Mouse (Mus musculus): ENCODE results near the gene P2rx4.

The P2rx4 gene

GRCm38 (mm10) chr5:122756680-122757079 is 49.3 kb downstream of the P2rx4 start:
- in situ Hi-C loops (cut with MboI, MseI): no loop called here

DNA sequence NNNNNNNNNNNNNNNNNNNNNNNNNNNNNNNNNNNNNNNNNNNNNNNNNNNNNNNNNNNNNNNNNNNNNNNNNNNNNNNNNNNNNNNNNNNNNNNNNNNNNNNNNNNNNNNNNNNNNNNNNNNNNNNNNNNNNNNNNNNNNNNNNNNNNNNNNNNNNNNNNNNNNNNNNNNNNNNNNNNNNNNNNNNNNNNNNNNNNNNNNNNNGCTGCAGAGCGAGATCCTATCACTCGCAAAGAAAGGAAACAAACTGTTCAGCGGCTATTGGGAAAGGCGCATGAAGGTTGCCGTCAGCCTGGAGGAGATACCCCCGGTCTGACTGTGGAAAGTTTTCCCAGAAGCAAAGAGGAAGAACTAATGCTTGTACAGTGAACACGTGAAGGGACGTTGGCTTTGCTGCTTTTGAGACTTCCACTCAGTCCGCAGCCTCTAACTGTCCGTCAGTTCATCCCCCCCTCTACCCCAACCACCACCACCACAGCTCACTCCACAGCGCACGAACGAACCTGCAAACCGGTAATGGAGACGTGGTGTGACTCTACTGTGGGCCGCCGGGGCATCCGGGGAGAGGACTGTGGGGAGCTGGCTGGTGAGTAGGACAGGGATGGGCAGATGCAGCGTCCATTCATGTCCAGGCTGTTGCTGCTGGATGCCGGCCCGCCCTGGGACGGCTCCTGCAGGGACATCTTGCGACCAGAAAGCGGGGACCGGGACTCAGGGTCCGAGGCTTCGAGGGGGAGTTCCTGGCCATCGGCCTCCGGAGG is 56.1 kb downstream of the P2rx4 start:
- in situ Hi-C loops (cut with MboI, MseI): no loop called here

- in situ Hi-C loops (cut with MboI, MseI): no loop called here
These were observed 56.7 kb downstream of the P2rx4 start for GRCm38 (mm10) chr5:122764032-122764464.

DNA sequence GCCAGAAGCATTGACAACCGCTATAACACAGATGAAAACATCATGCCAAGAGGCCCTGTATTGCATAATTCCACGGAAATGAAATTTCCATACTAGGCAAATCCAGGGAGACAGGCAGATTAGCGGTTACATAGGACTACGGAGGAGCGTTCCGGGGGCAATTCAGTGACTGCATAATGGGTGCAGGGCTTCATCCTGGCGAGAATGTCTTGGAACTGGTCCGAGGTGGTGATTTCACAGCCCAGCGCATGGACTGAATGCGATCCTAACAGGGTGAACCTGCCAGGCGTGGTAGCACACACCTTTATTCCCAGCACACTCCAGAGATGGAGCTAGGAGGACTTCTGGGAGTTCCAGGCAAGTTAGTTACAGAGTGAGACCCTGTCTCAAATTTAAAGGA is 59.9 kb downstream of the P2rx4 start:
- in situ Hi-C loops (cut with MboI, MseI): no loop called here

- in situ Hi-C loops (cut with MboI, MseI): no loop called here
These were observed 61.8 kb downstream of the P2rx4 start for GRCm38 (mm10) chr5:122769101-122769568.

- in situ Hi-C loops (cut with MboI, MseI): no loop called here
These were observed 63.0 kb downstream of the P2rx4 start for GRCm38 (mm10) chr5:122770304-122770703.

GRCm38 (mm10) chr5:122770806-122771261 is 63.5 kb downstream of the P2rx4 start:
- in situ Hi-C loops (cut with MboI, MseI): no loop called here

DNA sequence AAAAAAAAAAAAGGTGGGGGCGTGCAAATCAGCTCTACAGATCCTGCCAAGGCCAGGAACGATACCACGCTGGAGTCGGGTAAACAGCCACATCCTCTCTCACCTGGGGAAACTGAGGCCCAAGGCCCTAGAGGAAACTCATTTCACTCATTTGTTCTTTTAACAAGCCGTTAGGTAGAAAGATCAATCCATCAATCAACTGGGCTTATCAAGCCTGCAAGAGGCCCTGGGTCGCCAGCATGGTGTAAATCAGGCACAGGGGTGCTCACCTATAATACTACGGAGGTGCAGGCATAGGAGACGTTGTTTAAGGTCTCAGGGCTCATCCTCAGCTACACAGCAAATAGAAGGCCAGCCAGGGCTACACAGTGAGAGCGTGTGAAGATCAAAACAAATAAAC is 64.1 kb downstream of the P2rx4 start:
- in situ Hi-C loops (cut with MboI, MseI): no loop called here

DNA sequence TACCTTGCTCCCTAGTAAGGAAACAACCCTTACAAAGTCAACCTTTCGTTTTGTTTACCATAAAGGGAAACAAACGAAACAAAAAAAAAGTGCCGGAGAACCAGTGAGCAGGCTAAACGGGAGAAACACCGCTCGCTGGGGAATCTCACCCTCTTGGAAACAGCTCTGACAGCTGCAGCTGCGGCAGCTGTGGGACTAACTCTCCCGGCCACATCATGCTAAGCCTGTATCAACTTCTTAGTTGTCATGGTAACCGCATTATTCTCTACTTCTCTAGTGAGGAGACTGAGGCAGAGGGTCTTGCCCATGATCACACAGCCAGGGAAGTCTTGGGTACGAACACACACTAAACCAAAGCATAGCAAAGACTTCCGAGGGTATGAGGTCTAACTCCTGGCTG is 66.4 kb downstream of the P2rx4 start:
- in situ Hi-C loops (cut with MboI, MseI): no loop called here

DNA sequence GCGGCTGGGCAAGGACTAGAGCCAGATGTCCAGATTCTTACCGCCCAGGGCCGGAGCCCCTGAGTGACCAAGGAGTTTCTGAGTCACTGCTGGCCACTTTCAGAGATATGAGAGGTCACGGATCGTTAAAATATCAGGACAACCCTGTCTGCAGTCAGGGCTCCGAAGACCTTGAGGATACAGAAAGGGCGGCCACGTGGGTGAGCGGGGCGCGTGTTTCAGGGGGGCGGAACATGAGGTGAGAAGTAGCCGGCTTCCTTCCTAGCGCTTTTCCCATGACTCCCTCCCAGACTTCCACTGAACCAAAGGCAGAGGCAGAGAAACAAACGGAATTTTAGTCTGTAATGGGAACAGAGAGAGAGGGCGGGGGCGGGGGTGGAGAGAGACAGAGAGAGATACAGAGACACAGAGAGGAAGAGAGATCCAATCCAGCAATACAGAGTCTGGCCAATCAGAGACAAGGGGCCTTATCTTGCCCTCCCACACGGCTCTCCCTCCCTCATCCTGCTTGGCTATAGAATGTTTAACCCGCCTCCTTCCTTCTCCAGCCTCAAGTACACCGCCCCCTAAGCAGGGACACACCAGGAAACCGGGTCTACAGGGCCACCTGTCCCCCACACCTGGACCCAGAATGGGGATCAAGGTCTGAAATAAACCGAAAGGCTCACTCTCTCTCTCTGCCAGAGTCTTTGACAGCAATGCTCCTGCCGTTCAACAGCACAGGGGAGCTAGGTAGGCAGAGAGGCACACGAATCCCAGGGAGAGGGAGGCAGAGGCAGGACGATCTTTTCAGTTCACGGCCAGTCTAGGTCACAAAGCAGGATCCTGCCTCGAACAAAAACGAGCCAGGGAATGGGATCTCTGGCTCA is 67.6 kb downstream of the P2rx4 start:
- in situ Hi-C loops (cut with MboI, MseI): no loop called here

DNA sequence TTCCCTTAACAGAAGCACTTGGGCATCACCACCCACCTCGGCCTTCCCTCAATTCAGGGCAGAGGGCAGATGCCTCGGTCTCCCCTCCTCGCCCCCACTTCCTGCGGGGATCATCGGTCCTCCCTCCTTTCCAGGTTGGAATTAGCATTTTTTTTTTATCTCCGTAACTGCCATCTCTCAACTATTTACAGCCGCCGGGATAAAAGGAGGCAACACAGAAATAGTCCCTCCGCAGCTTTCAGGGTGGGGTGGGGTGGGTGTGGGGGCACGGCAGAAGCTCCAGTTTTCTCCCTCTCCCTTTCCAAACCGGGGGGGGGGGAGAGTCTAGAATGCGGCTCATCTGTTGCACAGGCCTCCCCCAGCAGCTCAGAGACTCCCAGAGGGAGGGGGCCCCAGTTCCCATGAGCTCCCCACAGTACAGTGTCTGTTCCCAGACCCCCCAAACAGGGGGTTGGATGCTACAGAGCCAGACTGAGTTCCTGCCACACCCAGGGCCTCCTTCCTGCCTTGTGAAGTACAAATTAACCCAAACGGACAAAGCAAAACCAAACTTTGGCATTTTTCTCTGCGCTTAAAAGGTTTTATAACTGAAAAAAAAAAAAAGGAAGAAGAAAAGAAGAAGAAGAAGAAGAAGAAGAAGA is 68.4 kb downstream of the P2rx4 start:
- in situ Hi-C loops (cut with MboI, MseI): no loop called here

- in situ Hi-C loops (cut with MboI, MseI): no loop called here
These were observed 70.0 kb downstream of the P2rx4 start for GRCm38 (mm10) chr5:122777322-122777721.

- in situ Hi-C loops (cut with MboI, MseI): no loop called here
These were observed 71.2 kb downstream of the P2rx4 start for GRCm38 (mm10) chr5:122778231-122779226.

Data from T-helper 17 cell (primary cell).